Mouse (Mus musculus) cortical plate, adult 2 months (tissue): ENCODE results near the gene Xpo5. TPM values are rescaled to one million over a fixed set of nuclear protein-coding genes. Genes with fewer than 3 reads are reported as not detected.

ENCODE experiments used
- H3K27ac ChIP-seq: fragments of 200-500 bp; 2 replicates; pipeline ENCODE4 v1.5.1; 2012; ENCODE audit warnings: low read length, control low read depth, inconsistent platforms; ENCODE audit not compliant: insufficient read depth
- H3K4me1 ChIP-seq: fragments of 200-500 bp; 2 replicates; pipeline ENCODE4 v1.6.1; 2011; ENCODE audit warnings: low read length; ENCODE audit not compliant: control insufficient read depth, insufficient read depth
- H3K4me3 ChIP-seq: fragments of 200-500 bp; 2 replicates; pipeline ENCODE4 v1.5.1; 2011; ENCODE audit warnings: mild to moderate bottlenecking, low read length, control low read depth; ENCODE audit not compliant: insufficient read depth
- CTCF ChIP-seq: fragments of 200-500 bp; IDR thresholded peaks from 2 replicates; pipeline ENCODE4 v1.5.1; 2011; ENCODE audit warnings: mild to moderate bottlenecking, control low read depth, low read length; ENCODE audit not compliant: insufficient read depth; ENCODE audit errors: extremely low read depth
- POLR2A ChIP-seq: fragments of 200-500 bp; IDR thresholded peaks from 2 replicates; pipeline ENCODE4 v1.6.1; 2011; ENCODE audit warnings: mild to moderate bottlenecking, low read length, control low read depth; ENCODE audit not compliant: insufficient read depth; ENCODE audit errors: extremely low read depth
- polyA plus RNA-seq: library from polyadenylated mRNA; depleted of rRNA; stranded (reverse); fragments of >200 nt; gene quantifications from 2 replicates; pipeline ENCODE4 v1.2.3, GENCODE M21; 2012

Gene Xpo5
- polyA plus RNA-seq, 1 experiment: 40.2 TPM

DNA sequence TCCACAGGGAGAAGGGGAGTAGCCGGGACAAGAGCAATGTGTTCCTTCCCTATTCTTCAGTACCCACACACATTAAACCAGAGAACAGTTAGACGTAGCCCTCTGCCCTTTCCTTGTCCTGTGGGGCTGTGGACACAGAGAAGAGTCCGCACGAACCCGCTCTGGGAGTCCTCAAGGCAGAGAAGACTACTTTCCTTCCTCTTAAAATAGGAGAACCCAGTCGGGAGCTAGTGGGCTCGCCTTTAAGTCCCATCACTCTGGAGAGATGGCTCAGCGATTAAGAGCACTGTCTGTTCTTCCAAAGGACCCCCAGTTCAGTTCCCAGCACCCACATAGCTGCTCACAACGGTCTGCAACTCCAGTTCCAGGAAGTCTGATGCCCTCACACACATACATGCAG is 40.9 kb upstream of the Xpo5 start:
- no peak for TF ChIP-seq POLR2A
- no peak for TF ChIP-seq CTCF
- Histone ChIP-seq H3K27ac (no peak overlapping the region), H3K4me3 (peak overlapping the region; percentile 46), H3K4me1 (peaks cover 2% of the 10 kb centered on the region; the same call in 1 of the 2 replicates)

DNA sequence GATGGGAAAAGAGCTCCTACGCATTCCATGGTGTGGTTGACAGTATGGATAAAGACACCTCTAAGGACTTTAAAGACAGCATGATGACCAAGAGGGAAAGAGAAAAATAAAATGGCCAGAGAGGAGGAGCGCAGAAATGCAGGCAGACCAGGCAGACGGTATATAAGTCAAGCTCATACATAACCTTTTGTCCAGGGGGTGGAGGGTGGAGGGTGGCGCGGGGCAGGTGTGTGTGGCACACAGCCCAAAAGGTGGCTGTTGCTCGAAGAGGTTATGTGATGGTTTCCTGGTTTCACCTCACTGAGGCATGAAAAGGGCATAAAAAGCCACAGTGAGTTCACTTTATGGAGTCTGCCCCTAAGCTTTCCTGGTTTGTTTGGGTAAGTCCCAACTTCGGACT is 40.0 kb upstream of the Xpo5 start:
- no peak overlapping the region for H3K4me3 ChIP-seq
- TF ChIP-seq POLR2A: no peak
- TF ChIP-seq CTCF: no peak
- H3K27ac ChIP-seq: no peak overlapping the region
- H3K4me1 ChIP-seq: peaks cover 2% of the 10 kb centered on the region; the same call in 1 of the 2 replicates

DNA sequence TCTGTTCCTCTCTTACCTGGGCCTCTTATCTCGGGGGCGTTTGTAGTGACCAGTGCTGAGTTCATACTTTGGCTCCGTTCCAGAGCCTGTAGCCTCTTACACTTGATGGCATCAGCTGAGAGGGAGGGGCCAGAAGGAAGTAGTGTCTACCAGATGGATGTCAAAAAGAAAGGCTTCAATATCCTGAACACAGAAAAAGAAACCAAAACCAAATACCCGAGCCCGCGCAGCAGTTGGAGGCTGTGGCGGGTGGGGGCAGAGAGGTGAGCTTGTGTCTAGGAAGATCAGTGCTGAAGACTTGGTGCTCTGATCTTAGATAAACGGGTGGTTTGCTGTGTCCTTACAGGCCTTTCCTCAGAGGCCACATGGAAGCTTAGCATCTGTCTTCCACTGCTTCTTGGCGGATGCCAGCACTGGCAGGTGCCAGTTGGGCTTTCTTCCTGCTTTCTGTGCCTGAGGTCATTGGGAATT is 39.6 kb upstream of the Xpo5 start:
- Histone ChIP-seq H3K4me1 (peaks cover 2% of the 10 kb centered on the region; the same call in 1 of the 2 replicates), H3K4me3 (no peak overlapping the region)
- TF ChIP-seq POLR2A (no peak), CTCF (no peak)

DNA sequence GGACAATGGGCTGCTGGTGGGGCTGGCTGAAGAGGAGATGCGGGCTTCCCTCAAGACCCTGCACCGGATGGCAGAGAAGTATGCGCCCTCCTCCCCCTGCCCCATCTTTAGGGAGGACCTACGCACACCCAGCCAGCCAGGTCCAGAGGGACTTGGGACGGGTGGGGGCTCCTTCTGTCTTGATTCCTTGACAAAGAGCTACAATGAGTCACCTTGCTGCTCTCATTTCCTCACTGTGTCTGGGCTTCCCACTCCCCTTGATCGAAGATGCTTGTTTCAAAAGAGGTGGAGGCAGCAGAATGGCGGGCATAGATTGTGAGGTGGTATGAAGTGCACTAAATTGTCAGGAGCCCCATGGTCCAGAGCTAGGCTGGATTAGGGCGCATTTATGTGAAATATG is 38.3 kb upstream of the Xpo5 start:
- no peak overlapping the region for H3K27ac ChIP-seq
- TF ChIP-seq POLR2A: no peak
- no peak for TF ChIP-seq CTCF
- H3K4me3 ChIP-seq: no peak overlapping the region
- peaks cover 2% of the 10 kb centered on the region; the same call in 1 of the 2 replicates for H3K4me1 ChIP-seq

More for the DNA sequence above, 39.6 kb upstream of the Xpo5 start:
- no peak overlapping the region for H3K27ac ChIP-seq

DNA sequence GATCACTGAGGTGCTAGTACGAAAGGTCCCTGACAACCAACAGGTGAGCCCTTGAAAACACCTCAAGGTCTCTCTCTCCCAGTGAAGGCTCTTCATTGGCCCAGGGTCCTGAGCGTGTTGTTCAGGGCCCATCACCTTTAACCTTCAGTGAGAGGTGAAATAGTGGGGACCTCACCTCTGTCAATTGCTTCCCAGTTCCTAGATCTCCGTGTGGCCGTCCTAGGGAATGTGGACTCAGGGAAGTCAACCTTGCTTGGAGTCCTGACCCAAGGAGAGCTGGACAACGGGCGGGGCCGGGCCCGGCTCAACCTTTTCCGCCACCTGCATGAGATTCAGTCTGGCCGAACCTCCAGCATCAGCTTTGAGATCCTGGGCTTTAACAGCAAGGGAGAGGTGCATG is 37.8 kb upstream of the Xpo5 start:
- no peak overlapping the region for H3K4me3 ChIP-seq

DNA sequence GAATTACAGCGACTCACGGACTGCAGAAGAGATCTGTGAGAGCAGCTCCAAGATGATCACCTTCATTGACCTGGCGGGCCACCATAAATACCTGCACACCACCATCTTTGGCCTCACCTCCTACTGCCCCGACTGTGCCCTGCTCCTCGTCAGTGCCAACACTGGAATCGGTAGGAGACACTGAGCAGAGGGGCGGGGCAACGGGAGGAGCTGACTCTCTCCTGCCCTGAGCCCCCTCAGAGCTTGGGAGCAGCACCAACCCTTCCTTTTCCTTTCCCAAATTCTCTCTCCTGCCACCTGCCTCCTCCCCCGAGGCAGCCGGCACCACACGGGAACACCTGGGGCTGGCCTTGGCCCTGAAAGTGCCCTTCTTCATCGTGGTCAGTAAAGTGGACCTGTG is 37.1 kb upstream of the Xpo5 start:
- no peak overlapping the region for H3K27ac ChIP-seq
- no peaks in the 10 kb centered on the region for H3K4me1 ChIP-seq
- no peak overlapping the region for H3K4me3 ChIP-seq
- TF ChIP-seq CTCF (no peak), POLR2A (no peak)

More for the DNA sequence above, 37.8 kb upstream of the Xpo5 start:
- Histone ChIP-seq H3K27ac (no peak overlapping the region), H3K4me1 (no peaks in the 10 kb centered on the region; the same call in 1 of the 2 replicates)
- TF ChIP-seq POLR2A: no peak
- no peak for TF ChIP-seq CTCF

DNA sequence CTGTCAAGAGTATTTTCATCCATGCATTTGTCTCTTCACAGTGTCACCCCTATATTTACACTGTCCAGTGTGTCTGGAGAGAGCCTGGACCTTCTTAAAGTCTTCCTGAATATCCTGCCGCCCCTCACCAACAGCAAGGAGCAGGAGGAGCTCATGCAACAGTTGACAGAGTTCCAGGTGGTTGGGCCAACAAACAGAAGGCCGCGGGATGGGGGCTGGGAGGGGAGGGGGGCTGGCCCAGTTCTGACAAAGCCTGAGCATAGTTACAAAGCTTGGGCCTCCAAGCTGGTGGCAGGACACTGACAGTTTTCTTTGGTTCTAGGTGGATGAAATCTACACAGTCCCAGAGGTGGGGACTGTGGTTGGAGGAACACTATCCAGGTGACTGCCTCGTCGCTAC is 36.3 kb upstream of the Xpo5 start:
- no peak overlapping the region for H3K27ac ChIP-seq
- TF ChIP-seq POLR2A (no peak), CTCF (no peak)
- H3K4me3 ChIP-seq: no peak overlapping the region
- no peaks in the 10 kb centered on the region for H3K4me1 ChIP-seq

DNA sequence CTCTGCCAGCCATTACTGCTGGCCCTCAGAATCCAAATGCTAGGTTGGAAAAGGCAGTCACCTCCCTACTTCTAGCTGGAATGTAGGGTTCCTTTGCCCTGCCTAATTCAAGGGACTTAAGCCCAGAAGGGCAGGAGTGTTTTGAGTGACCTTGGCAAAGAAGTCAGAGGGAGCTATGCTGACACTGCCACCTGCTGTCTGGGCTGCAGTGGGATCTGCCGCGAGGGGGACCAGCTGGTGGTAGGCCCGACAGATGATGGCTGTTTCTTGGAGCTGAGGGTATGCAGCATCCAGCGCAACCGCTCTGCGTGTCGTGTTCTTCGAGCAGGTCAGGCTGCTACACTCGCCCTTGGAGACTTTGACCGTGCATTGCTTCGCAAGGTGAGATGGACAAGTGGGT is 35.6 kb upstream of the Xpo5 start:
- H3K4me3 ChIP-seq: no peak overlapping the region
- no peak overlapping the region for H3K27ac ChIP-seq
- H3K4me1 ChIP-seq: no peaks in the 10 kb centered on the region
- TF ChIP-seq CTCF (0 out of 2 replicates have a peak, but pooled peaks have one; percentile 20), POLR2A (no peak)

DNA sequence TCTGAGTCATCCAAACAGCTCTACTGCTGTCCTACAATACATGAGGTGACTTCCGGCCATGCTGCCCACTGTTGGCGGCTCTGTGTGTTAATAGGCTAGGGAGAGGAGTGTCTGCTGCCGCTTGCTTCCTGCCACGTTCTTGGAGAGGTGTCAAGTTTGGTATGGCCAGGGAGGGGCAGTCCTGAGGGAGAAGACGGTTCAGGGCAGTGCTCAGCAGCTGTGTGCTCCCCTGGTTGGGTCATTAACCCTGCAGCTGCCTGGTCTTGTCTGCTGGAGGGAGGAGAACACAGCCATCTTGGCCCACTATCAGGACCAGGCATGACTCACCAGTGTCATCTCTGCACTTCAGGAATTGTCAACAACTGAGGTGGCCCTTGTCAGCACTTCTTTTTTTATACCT is 34.3 kb upstream of the Xpo5 start:
- Histone ChIP-seq H3K4me1 (no peaks in the 10 kb centered on the region), H3K4me3 (no peak overlapping the region), H3K27ac (no peak overlapping the region)
- TF ChIP-seq POLR2A (no peak), CTCF (no peak)

DNA sequence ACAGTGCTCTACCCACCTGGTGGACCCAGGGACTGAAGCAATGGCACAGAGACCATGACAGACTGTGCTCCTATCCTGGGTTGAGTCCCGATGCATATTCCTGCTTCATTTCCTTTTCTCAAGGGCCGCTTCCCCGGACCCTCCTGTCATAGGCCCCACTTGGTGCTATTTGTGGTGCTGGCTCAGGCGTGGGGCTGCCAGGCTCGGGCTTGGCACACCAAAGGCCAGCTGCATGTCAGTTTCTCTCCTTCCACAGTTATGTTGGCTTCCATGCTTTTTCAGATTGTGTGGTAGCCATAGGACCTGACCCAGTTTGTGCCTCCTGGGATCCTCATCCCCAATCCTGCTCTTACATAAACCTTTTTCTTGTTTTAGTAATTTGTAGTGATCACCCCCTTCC is 33.8 kb upstream of the Xpo5 start:
- Histone ChIP-seq H3K4me3 (no peak overlapping the region), H3K4me1 (no peaks in the 10 kb centered on the region), H3K27ac (0 out of 2 replicates have a peak overlapping the region, but pooled peaks have one; percentile 17)
- no peak for TF ChIP-seq CTCF
- no peak for TF ChIP-seq POLR2A
